Mouse (Mus musculus) retina, postnatal 1 day (tissue): ENCODE measurements around the gene Gstm6.
A peak's percentile ranks its signal among the peaks of the same experiment; 100 is the strongest.
"Not testable (repeated sequence)": the region's sequence is repeated elsewhere in the genome, so short reads cannot be mapped to it uniquely, and the experiment has no call there.

Experiments
- DNase-seq: peaks from one replicate; pipeline ENCODE4 v3.0.0-alpha.2; 2012

Gstm6 gene

GRCm38 (mm10) chr3:107940524-107940923 is 3.0 kb downstream of the Gstm6 start:
- DNase-seq, result no peak

DNA sequence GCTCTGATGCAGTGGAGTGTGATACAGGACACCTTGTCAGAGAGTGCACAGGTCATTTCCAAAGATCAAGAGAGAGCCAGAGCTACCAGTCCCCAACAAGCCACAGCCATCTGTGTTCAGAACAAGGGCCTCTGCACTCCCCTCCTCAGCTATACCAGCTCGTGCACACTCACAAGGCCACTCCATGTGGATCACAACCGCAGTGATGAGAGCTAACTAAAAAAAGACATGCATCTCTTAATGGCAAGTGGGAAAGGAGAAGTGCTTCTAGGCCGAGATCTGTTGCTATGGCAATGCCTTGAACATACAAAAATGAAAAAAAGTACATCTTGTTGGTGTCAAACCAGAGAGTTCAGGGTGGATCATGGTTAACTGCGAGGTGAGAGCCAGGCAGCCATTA is 3.7 kb downstream of the Gstm6 start:
- DNase-seq, result no peak

- DNase-seq, result peak; percentile 63
Observed at GRCm38 (mm10) chr3:107939403-107939802, 4.1 kb downstream of the Gstm6 start.

DNA sequence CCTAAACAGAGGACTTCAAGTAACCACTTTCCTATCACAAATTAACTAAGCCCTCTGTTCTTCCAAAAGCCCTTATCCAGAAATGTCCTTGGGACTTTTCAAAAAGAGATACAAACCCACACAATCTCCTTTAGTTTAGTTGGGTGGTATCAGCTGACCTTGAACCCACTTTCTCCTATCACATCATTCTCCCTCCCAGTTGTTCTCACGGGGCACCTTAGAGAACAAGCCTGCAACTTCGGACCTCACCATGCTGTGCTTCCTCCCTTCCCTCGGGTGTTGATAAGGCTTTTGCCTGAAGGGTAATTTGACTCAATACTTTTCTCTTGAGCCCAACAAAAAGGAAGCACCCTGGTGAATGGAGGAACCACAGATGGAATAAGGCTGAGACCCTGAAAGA is 7.7 kb downstream of the Gstm6 start:
- DNase-seq, result no peak

- no peak for DNase-seq
Observed at GRCm38 (mm10) chr3:107935268-107935667, 8.3 kb downstream of the Gstm6 start.

- DNase-seq, result no peak
Observed at GRCm38 (mm10) chr3:107932128-107932527, 11.4 kb downstream of the Gstm6 start.

DNA sequence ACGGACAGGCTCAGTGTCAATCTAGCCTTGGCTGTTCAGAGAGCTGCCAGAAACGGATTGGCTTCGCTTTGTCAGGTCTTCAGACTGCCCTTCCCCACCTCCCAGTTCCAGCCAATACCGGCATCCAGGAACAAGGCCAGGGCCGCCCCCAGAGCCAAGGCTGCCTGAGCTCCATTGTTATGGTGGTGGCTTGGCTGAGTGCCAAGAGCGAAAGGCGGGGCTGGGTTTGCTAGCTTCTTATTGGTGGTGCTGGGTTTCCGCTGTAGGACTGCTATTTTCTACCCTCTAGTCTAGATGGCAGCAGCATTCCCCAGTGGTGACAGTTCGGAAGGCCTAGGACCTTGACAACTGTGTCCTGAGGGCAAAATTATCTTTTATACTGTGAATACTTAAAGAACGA is 11.9 kb downstream of the Gstm6 start, which contains the start of gene Gstm7:
Gene Gstm7, minus strand, starts transcription at position 148 of the 400 bp plus-strand sequence.
- DNase-seq, result peak; percentile 100

GRCm38 (mm10) chr3:107931134-107931533 is 12.4 kb downstream of the Gstm6 start:
- no peak for DNase-seq

GRCm38 (mm10) chr3:107929731-107930130 is 13.8 kb downstream of the Gstm6 start:
- DNase-seq, result no peak

GRCm38 (mm10) chr3:107929243-107929642 is 14.3 kb downstream of the Gstm6 start:
- DNase-seq, result no peak

DNA sequence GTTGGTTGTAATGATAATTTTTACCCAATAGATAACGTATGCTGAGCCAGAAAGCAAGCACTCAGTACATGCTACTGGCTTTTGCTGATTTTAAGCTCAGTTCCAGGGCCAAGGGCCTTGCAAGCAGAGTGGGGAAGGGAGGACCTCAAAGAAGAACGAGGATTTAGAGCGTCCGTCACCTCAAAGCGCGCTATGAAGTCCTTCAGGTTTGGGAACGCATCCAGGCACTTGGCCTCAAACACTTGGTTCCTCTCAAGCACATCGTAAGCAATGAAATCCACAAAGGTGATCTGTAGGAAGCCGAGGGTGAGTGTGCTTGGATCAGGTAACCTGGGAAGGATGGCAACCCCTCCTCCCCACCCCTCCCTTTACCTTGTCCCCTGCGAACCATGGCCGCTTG is 14.9 kb downstream of the Gstm6 start:
- no peak for DNase-seq

- no peak for DNase-seq
Observed at GRCm38 (mm10) chr3:107927841-107928240, 15.7 kb downstream of the Gstm6 start.

GRCm38 (mm10) chr3:107925335-107925734 is 18.2 kb downstream of the Gstm6 start:
- no peak for DNase-seq

DNA sequence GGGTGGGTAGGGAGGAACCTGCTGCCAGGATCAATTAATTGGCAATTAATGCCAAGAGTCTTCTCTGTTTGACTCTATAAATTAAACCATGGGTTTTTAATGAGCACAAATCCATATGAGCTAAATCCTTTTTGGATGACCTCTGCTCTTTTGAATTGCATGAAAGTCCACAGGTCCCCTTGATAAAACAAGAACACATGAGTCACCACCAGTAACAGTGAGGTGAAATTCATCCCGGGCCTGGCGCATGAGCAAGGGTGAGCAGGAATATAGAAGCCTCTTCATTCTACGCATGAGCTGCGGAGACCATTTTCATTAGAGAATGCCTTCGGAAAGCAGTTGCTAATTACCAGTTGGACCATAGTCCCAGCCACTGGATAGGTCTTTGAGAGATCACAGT is 23.2 kb downstream of the Gstm6 start:
- DNase-seq, result no peak

DNA sequence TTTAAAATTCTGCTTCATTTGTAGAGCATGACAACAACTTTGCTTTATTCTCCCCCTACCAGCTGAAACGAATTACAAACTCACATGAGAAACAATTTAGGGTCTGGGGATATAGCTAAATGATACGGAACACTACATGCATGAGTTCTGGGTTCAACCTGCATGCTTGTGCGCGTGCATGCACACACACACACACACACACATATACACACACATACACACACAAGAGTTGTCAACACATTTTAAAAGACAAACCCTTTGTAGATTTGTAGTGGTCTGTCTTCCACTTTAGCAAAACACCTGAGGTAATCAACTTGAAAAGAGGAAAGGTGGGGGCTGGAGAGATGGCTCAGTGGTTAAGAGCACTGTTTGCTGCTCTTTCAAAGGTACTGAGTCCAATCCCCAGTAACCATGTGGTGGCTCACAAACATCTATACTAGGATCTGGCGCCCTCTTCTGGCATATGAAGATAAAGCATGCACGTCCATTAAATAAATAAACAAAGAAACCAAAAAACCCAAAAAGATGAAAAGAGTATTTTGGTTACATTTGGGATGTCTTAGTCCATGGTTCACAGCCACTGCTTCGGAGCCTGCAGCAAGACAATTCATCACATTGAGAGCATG is 25.7 kb downstream of the Gstm6 start:
- peak; percentile 85 for DNase-seq

- DNase-seq, result peak; percentile 51
Observed at GRCm38 (mm10) chr3:107917097-107917496, 26.5 kb downstream of the Gstm6 start.

GRCm38 (mm10) chr3:107916674-107917073 is 26.9 kb downstream of the Gstm6 start:
- DNase-seq, result no peak

DNA sequence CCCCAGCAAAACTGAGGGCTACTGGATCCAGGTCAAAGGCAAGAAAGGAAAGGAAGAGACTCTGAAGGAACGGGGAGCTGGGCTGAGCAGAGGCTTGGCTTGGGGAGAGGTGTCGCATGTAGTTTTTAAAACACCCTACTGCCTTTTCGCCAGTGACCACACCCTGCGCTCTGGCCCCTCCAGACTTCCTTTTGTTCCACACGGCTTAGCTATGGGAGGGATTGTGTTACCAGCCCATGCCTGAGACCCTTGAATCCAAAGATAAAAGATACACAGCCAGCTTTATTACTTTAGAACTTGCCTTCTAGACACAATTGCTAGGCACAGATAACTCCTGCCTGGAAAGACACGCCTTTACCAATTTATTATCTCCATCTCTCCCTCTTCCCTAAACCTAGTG is 37.6 kb downstream of the Gstm6 start:
- DNase-seq, result no peak

- peak; percentile 16 for DNase-seq
Observed at GRCm38 (mm10) chr3:107900955-107901673, 42.4 kb downstream of the Gstm6 start.

GRCm38 (mm10) chr3:107898691-107899090 is 44.9 kb downstream of the Gstm6 start:
- no peak for DNase-seq

GRCm38 (mm10) chr3:107895720-107896569 is 47.6 kb downstream of the Gstm6 start, which contains the start of gene Gstm5:
Gene Gstm5 (plus strand): TSS chr3:107895821.
- DNase-seq, result peak; percentile 92

GRCm38 (mm10) chr3:107895194-107895719 is 48.3 kb downstream of the Gstm6 start:
- DNase-seq, result no peak

GRCm38 (mm10) chr3:107889236-107889635 is 54.3 kb downstream of the Gstm6 start:
- not testable (repeated sequence) for DNase-seq
